Mouse (Mus musculus): ENCODE results near the gene Slc6a9. TPM values are rescaled to one million over a fixed set of nuclear protein-coding genes. Genes with fewer than 3 reads are reported as not detected.
A peak's percentile ranks its signal among the peaks of the same experiment; 100 is the strongest.

The Slc6a9 gene
- total RNA-seq, 2 experiments from 2014 or later = 0.76 to 1.9 TPM

- no peak for ATAC-seq (ENCODE audit: poor library complexity, severe bottlenecking)
Observed at GRCm38 (mm10) chr4:117839366-117839765, 5.1 kb downstream of the Slc6a9 start.

GRCm38 (mm10) chr4:117840821-117841220, 6.5 kb downstream of the Slc6a9 start:
- ATAC-seq (ENCODE audit: poor library complexity, severe bottlenecking) = no peak

- ATAC-seq (ENCODE audit: poor library complexity, severe bottlenecking) = no peak
Observed at GRCm38 (mm10) chr4:117841566-117841965, 7.3 kb downstream of the Slc6a9 start.

GRCm38 (mm10) chr4:117843101-117843500, 8.8 kb downstream of the Slc6a9 start:
- ATAC-seq (ENCODE audit: poor library complexity, severe bottlenecking) = no peak

- no peak for ATAC-seq (ENCODE audit: poor library complexity, severe bottlenecking)
Observed at GRCm38 (mm10) chr4:117844467-117844866, 10.2 kb downstream of the Slc6a9 start.

GRCm38 (mm10) chr4:117845316-117845715, 11.0 kb downstream of the Slc6a9 start:
- ATAC-seq (ENCODE audit: poor library complexity, severe bottlenecking) = no peak

- no peak for ATAC-seq (ENCODE audit: poor library complexity, severe bottlenecking)
Observed at GRCm38 (mm10) chr4:117846261-117846660, 12.0 kb downstream of the Slc6a9 start.

GRCm38 (mm10) chr4:117847011-117847410, 12.7 kb downstream of the Slc6a9 start:
- ATAC-seq (ENCODE audit: poor library complexity, severe bottlenecking) = no peak

- no peak for ATAC-seq (ENCODE audit: poor library complexity, severe bottlenecking)
Observed at GRCm38 (mm10) chr4:117849063-117849462, 14.8 kb downstream of the Slc6a9 start.

GRCm38 (mm10) chr4:117849506-117849905, 15.2 kb downstream of the Slc6a9 start:
- no peak for ATAC-seq (ENCODE audit: poor library complexity, severe bottlenecking)

GRCm38 (mm10) chr4:117850176-117850575, 15.9 kb downstream of the Slc6a9 start:
- ATAC-seq (ENCODE audit: poor library complexity, severe bottlenecking) = no peak

GRCm38 (mm10) chr4:117850871-117851270, 16.6 kb downstream of the Slc6a9 start:
- no peak for ATAC-seq (ENCODE audit: poor library complexity, severe bottlenecking)

- no peak for ATAC-seq (ENCODE audit: poor library complexity, severe bottlenecking)
Observed at GRCm38 (mm10) chr4:117852152-117852868, 18.0 kb downstream of the Slc6a9 start.

- ATAC-seq (ENCODE audit: poor library complexity, severe bottlenecking) = no peak
Observed at GRCm38 (mm10) chr4:117855146-117855545, 20.8 kb downstream of the Slc6a9 start.

- ATAC-seq (ENCODE audit: poor library complexity, severe bottlenecking) = peak; percentile 45; the same call in 1 of the 2 replicates
Observed at GRCm38 (mm10) chr4:117858794-117859193, 24.5 kb downstream of the Slc6a9 start.

- no peak for ATAC-seq (ENCODE audit: poor library complexity, severe bottlenecking)
Observed at GRCm38 (mm10) chr4:117860570-117860969, 26.3 kb downstream of the Slc6a9 start.

- peak; percentile 45; the same call in 1 of the 2 replicates for ATAC-seq (ENCODE audit: poor library complexity, severe bottlenecking)
Observed at GRCm38 (mm10) chr4:117862823-117863222, 28.5 kb downstream of the Slc6a9 start.

GRCm38 (mm10) chr4:117866083-117866482, 31.8 kb downstream of the Slc6a9 start:
- peak; percentile 51 for ATAC-seq (ENCODE audit: poor library complexity, severe bottlenecking)

- peak; percentile 55 for ATAC-seq (ENCODE audit: poor library complexity, severe bottlenecking)
Observed at GRCm38 (mm10) chr4:117867000-117867399, 32.7 kb downstream of the Slc6a9 start.

- peak; percentile 57 for ATAC-seq (ENCODE audit: poor library complexity, severe bottlenecking)
Observed at GRCm38 (mm10) chr4:117867823-117868222, 33.5 kb downstream of the Slc6a9 start.

GRCm38 (mm10) chr4:117869317-117869716, 35.0 kb downstream of the Slc6a9 start:
- no peak for ATAC-seq (ENCODE audit: poor library complexity, severe bottlenecking)

- ATAC-seq (ENCODE audit: poor library complexity, severe bottlenecking) = no peak
Observed at GRCm38 (mm10) chr4:117870437-117870836, 36.1 kb downstream of the Slc6a9 start.

GRCm38 (mm10) chr4:117871787-117872186, 37.5 kb downstream of the Slc6a9 start:
- ATAC-seq (ENCODE audit: poor library complexity, severe bottlenecking) = no peak

All from megakaryocyte, adult 5-6 weeks (primary cell).